Comparison of ENCODE assay signal across 23 mouse cellular contexts in genomic region chr13:54296260-54296555, GRCm38 (mm10).
"Had no signal": no experiment of that assay in that cellular context is flagged by ENCODE, and none has a peak within 500 bp of the region (broad histone marks: within the 10 kb centered on the region; RNA-seq: fewer than 3 reads in every experiment).

No protein-coding gene starts in this region.

- H3K9ac ChIP-seq: forebrain, postnatal 0 days; heart, embryonic 13.5 days; heart, embryonic 15.5 days; hindbrain, embryonic 13.5 days; hindbrain, embryonic 15.5 days; kidney, embryonic 15.5 days had no signal

- H3K4me3 ChIP-seq: heart, adult 2 months; heart, embryonic 13.5 days; heart, embryonic 15.5 days; hindbrain, embryonic 13.5 days; hindbrain, embryonic 15.5 days; kidney, embryonic 15.5 days had no signal

- H3K9me3 ChIP-seq: heart, embryonic 13.5 days; heart, embryonic 15.5 days; hindbrain, embryonic 13.5 days; hindbrain, embryonic 15.5 days; kidney, embryonic 15.5 days had no signal

- H3K4me1 ChIP-seq: heart, embryonic 13.5 days; heart, embryonic 15.5 days; kidney, embryonic 15.5 days had no signal

- ATAC-seq: forebrain, postnatal 0 days; hindbrain, postnatal 0 days; intestine, embryonic 16.5 days had no signal

- H3K27ac ChIP-seq: heart, adult 2 months; heart, embryonic 13.5 days; heart, embryonic 15.5 days; hindbrain, embryonic 13.5 days; hindbrain, embryonic 15.5 days; hindbrain, postnatal 0 days; kidney, embryonic 15.5 days; kidney, postnatal 0 days had no signal

- H3K27me3 ChIP-seq: heart, embryonic 15.5 days; hindbrain, embryonic 13.5 days; hindbrain, embryonic 15.5 days had no signal

- H3K4me2 ChIP-seq: heart, embryonic 11.5 days; heart, embryonic 13.5 days; heart, embryonic 15.5 days; hindbrain, embryonic 13.5 days; hindbrain, embryonic 15.5 days; kidney, embryonic 15.5 days had no signal

- DNase-seq: forebrain, postnatal 0 days; gastrocnemius, postnatal 14 days; gastrocnemius, postnatal 36 days; heart, adult 2 months; heart, postnatal 14 days; heart, postnatal 36 days; kidney, adult 11 months; kidney, adult 2 months; kidney, adult 9 months; kidney, postnatal 14 days; kidney, postnatal 36 days; layer of hippocampus, adult 9-11 months; layer of hippocampus, postnatal 36 days; left cerebral cortex, postnatal 4 days had no signal

- H3K36me3 ChIP-seq: heart, embryonic 13.5 days; heart, embryonic 15.5 days; hindbrain, embryonic 13.5 days; hindbrain, embryonic 15.5 days; kidney, embryonic 15.5 days had no signal
